In genomic region chr3:94477981-94478422, GRCm38 (mm10) we compare ENCODE assay signal across 10 mouse cellular contexts. TPM values are rescaled to one million over a fixed set of nuclear protein-coding genes. Genes with fewer than 3 reads are reported as not detected.
DNase-seq lines count a peak whose midpoint lies in the region; ATAC-seq lines count a peak whose summit lies in the region.
"Had no signal": no experiment of that assay in that cellular context is flagged by ENCODE, and none has a peak within 500 bp of the region (broad histone marks: within the 10 kb centered on the region; RNA-seq: fewer than 3 reads in every experiment).

Celf3 (plus strand) TSS chr3:94478295.

- peak within 1 kb of the TSS; percentile 82 for H3K4me2 ChIP-seq in neural tube, embryonic 12.5 days (replicated peaks)

- ATAC-seq in neural tube, embryonic 12.5 days (ENCODE audit: low FRiP score, low read depth), result peak; percentile 90

- peak within 1 kb of the TSS; percentile 92 for H3K27ac ChIP-seq in hindbrain, embryonic 10.5 days
- H3K27ac ChIP-seq in neural tube, embryonic 12.5 days, result peak within 1 kb of the TSS; percentile 54

- WGBS in hindbrain, embryonic 10.5 days, result 1% methylated on average over 14 of the region's 14 CpGs
- under 1% methylated on average over 14 of the region's 14 CpGs for whole genome bisulfite sequencing in neural tube, embryonic 12.5 days

- 0 out of 2 replicates have a peak, but pooled peaks cover 5% of the 10 kb centered on the region for H3K36me3 ChIP-seq in hindbrain, embryonic 10.5 days
- H3K36me3 ChIP-seq in neural tube, embryonic 12.5 days, result peaks cover 9% of the 10 kb centered on the region; the same call in 1 of the 2 replicates

- H3K9me3 ChIP-seq in hindbrain, embryonic 10.5 days, result no peaks in the 10 kb centered on the region
- H3K9me3 ChIP-seq in neural tube, embryonic 12.5 days, result no peaks in the 10 kb centered on the region

- H3K9ac ChIP-seq in neural tube, embryonic 12.5 days, result peak within 1 kb of the TSS; percentile 86

- DNase-seq in kidney, postnatal 4 days, result peak; percentile 55 to 62
- DNase-seq in kidney, adult 11 months, result no peak
- peak; percentile 80 for DNase-seq in cerebellum, postnatal 36 days
- DNase-seq in hindbrain, embryonic 10.5 days (ENCODE audit: low spot score), result peak; percentile 80
- DNase-seq in left cerebral cortex, postnatal 36 days (ENCODE audit: low spot score in 2 of 2), result peak; percentile 74 to 76
- DNase-seq in gastrocnemius, postnatal 10 days, result no peak
- DNase-seq in thymus, postnatal 36 days, result no peak

- peak within 1 kb of the TSS; percentile 59 for H3K4me3 ChIP-seq in hindbrain, embryonic 10.5 days
- peak within 1 kb of the TSS; percentile 59 for H3K4me3 ChIP-seq in neural tube, embryonic 12.5 days

- intact Hi-C loops in left cerebral cortex, postnatal 36 days (cut with DNase I), result no loop called here

- peaks cover 30% of the 10 kb centered on the region for H3K27me3 ChIP-seq in hindbrain, embryonic 10.5 days (ENCODE audit: insufficient read depth, poor library complexity, severe bottlenecking)
- H3K27me3 ChIP-seq in neural tube, embryonic 12.5 days (replicated peaks), result peaks cover 6% of the 10 kb centered on the region; the same call in 1 of the 2 replicates
- H3K27me3 ChIP-seq: CH12.LX had no signal

- peaks cover 84% of the 10 kb centered on the region for H3K4me1 ChIP-seq in hindbrain, embryonic 10.5 days (replicated peaks)
- peaks cover 48% of the 10 kb centered on the region for H3K4me1 ChIP-seq in neural tube, embryonic 12.5 days

RNA-seq across cellular contexts. Expression of gene Celf3, which starts in this region (rescaled TPM):
- 69.3 and 136 TPM in 2 replicates for polyA plus RNA-seq in hindbrain, embryonic 10.5 days (2016; fragmentation: Nextera tagmentation; extraction: Ambion mirVana)
- total RNA-seq in left cerebral cortex, postnatal 36 days (2021), result 100 to 1,000 TPM; 141 to 163 TPM
- polyA plus RNA-seq in neural tube, embryonic 12.5 days (2016; fragmentation: Nextera tagmentation; extraction: Ambion mirVana), result 204 and 222 TPM in 2 replicates
- under 1 TPM; 0.49 to 0.61 TPM for total RNA-seq in gastrocnemius, postnatal 10 days (2021)
- total RNA-seq: hematopoietic stem cell, adult 5-6 weeks had no signal

Comparison
In these comparisons a context has a peak if more than half of its experiments do, and no peak if none do; other contexts are left out.
1. RNA of gene Celf3 (total RNA-seq): 141 to 163 TPM in left cerebral cortex, postnatal 36 days; 0.49 to 0.61 TPM in gastrocnemius, postnatal 10 days; every median in the first group is over 10 times any median in the second.
2. DNase-seq: peak in kidney, postnatal 4 days (2 of 2), cerebellum, postnatal 36 days (2 of 2), hindbrain, embryonic 10.5 days (single experiment) and left cerebral cortex, postnatal 36 days (2 of 2); none in kidney, adult 11 months (single experiment), gastrocnemius, postnatal 10 days (single experiment) and thymus, postnatal 36 days (0 of 2).